Mouse (Mus musculus): Measurements from ENCODE around the gene C1qtnf4.
"Not testable (repeated sequence)": the region's sequence is repeated elsewhere in the genome, so short reads cannot be mapped to it uniquely, and the experiment has no call there.

Gene C1qtnf4

DNA sequence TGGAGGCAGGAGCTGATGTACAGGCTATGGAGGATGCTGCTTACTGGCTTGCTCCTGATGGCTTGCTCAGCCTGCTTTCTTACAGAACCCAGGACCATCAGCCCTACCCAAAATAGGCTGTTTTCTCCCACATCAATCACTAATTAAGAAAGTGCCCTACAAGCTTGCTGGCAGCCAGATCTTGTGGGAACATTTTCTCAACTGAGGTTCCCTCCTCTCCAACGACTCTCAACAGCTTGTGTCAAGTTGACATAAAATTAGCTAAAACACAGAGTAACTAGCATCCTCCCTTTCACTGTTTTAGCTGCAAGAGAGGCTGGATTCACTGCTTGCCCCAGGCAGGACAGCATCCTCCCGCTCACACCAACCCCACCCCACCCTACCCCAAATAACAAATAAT is 3.8 kb upstream of the C1qtnf4 start:
- DNase-seq (ENCODE audit: low spot score) = no peak

DNA sequence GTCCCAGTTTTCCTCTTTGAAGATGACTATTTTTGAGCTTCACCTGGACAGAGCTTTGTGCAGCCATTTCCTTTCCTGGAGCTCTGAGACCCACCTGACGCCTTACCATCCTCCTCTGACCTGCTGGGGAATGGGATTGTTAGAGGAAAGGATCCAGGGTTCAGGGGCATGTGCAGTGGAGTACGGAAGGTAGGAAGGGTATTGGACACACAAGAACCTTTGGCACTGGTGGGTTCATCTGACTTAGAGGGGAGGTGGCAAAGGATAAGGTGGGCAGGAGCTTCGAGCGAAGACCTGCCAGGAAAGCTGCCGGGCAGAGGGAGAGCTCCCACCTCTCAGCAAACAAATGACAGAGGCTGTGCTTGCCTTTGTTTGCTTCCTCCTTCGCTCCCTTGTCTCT is 776 bp downstream of the C1qtnf4 start:
- DNase-seq (ENCODE audit: low spot score) = no peak

- no peak for DNase-seq (ENCODE audit: low spot score)
Measured at GRCm38 (mm10) chr2:90887627-90888026, 2.0 kb downstream of the C1qtnf4 start.

DNA sequence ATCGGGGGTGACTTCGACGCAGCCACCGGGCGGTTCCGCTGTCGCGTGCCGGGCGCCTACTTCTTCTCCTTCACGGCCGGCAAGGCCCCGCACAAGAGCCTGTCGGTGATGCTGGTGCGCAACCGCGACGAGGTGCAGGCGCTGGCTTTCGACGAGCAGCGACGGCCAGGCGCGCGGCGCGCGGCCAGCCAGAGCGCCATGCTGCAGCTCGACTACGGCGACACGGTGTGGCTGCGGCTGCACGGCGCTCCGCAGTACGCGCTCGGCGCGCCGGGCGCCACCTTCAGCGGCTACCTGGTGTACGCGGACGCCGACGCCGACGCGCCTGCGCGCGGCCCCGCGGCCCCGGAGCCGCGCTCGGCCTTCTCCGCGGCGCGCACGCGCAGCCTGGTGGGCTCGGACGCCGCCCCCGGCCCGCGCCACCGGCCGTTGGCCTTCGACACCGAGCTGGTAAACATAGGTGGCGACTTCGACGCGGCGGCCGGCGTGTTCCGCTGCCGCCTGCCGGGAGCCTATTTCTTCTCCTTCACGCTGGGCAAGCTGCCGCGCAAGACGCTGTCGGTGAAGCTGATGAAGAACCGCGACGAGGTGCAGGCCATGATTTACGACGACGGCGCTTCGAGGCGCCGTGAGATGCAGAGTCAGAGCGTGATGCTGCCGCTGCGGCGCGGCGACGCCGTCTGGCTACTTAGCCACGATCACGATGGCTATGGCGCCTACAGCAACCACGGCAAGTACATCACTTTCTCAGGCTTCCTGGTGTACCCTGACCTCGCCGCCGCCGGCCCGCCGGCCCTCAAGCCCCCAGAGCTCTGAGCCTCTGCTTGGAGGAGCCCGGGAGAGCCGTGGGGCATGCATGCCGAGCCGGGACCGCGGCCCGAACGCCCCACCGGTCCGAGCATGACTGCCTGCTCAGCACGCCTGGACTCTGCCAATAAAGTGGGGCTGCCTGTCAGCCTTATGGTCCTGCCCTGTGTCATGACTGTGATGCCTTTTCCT is 4.2 kb downstream of the C1qtnf4 start:
- DNase-seq (ENCODE audit: low spot score) = peak; percentile 82

DNA sequence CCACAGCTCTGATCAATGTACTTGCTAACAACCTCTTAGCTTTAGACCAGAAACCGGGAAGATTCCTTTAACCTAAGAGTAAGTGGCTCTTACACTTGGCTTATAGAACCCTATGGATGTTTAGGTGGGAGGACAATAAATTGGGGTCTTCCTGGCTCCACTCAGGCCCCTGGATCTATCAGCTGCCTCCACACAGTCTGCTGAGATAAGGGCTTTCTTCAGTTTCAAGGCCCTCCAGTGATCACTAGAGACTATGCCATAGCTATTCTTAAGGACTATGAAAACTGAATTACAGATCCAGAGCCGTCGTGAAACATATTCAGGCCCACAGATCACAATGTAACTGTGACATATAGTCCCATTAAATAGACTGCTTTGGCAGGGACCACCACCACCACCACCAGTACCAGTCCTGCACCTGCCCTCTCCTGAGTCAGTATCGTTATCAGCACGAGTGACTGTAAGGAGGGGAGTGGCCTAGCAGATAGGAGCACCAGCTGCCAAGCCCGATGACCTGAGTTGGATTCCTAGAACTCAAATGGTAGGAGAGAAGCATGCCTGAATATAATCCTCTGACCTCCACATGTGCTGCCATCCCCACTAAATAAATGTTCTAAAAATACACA is 8.1 kb downstream of the C1qtnf4 start:
- no peak for DNase-seq (ENCODE audit: low spot score)

GRCm38 (mm10) chr2:90894299-90894677 is 8.6 kb downstream of the C1qtnf4 start:
- not testable (repeated sequence) for DNase-seq (ENCODE audit: low spot score)

DNA sequence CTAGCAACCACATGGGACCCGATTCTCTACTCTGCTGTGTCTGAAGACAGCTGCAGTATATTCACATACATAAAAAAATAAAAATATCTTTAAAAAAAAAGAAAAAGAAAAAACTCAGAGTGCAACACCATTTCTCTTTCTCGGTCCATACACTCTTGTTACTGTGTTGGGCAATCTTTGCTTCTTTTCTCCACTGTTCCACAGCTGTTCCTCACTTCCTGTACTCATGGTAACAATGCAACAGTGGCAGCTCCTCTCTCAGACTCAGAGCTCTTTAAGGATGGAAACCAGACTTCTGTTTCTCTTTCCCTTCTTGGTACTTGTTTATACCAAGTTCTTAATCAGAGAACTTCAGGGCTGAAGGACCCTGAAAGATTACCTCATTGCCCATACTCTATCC is 17.7 kb downstream of the C1qtnf4 start:
- DNase-seq (ENCODE audit: low spot score) = no peak

GRCm38 (mm10) chr2:90904076-90904855 is 18.6 kb downstream of the C1qtnf4 start, which contains the start of the genes Kbtbd4 and Ndufs3:
Gene Kbtbd4, plus strand, starts transcription at chr2:90904740.
Gene Ndufs3, minus strand, starts transcription at chr2:90904827.
- peak; percentile 90 for DNase-seq (ENCODE audit: low spot score)

DNA sequence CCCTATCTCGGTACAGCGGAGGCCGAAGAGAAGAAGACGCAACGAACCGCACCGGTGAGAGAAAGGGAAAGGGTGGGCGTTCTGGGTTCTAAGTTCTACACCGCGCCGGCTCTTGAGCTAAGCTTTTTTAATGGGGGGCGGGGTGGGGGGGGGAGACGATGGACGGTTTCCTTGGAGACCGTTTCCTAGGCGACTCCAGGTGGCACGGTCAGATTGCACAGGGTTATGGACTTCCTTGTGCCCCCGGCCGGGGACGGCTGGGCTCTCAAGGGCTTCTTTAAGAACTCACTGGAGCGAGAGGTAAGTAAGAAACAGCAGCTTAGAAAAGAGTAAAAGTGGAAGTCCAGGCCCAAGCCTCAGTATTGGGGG is 19.2 kb downstream of the C1qtnf4 start:
- no peak for DNase-seq (ENCODE audit: low spot score)

DNA sequence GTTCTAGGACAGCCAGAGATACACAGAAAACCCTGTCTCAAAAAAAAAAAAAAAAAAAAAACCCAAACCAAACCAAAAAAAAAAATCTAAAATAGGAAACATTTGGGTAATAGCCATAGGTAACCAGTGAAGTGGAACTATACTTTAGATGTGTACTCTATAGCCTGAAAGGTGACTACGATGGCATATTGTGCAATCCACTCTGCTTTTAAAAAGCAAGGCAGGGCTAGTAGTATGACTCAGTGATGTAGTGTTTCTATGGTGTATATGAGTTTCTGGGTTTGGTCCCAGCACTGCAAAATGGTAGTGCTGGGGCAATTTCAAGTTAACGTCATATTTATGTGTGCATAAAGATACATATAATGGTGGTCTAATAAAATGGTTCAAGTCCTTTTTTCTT is 21.1 kb downstream of the C1qtnf4 start:
- no peak for DNase-seq (ENCODE audit: low spot score)

DNA sequence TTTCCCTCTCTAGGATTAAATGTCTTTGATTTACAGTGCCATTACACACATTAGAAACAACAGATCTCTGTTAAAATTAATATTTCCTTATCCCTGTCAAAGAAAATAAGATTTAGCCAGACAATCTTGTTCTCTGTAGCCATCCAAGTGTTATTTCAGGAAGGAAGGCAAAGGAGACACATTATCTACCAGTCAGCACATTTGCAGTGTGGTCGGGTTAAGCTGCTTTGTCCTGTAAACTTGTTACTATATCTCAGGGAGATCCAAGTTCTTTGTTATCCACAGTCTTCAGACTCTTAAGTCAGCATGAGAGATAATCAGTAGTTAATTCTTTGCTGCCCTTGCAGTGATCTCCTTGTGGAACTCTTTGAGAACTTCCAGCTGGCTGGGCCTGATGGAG is 25.2 kb downstream of the C1qtnf4 start:
- DNase-seq (ENCODE audit: low spot score) = no peak

DNA sequence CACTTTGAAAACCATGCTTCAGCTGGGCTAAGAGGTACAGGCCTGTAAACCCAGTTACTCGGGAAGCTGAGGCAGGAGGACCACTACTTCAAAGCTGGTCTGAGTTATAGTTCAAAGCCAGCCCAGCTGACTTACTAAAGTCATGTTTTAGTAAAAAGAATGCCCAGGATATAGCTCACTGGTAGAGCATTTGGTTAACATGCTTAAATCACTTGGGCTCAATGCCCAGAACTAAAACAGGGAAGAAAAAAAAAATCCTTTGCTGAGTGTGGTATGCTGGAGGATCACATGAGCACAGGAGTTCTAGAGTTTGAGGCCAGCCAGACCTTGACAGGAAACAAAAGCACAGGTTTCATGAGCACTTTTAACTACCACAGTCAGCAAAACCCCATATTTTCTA is 26.0 kb downstream of the C1qtnf4 start:
- DNase-seq (ENCODE audit: low spot score) = no peak

GRCm38 (mm10) chr2:90913671-90914070 is 28.0 kb downstream of the C1qtnf4 start:
- no peak for DNase-seq (ENCODE audit: low spot score)

- no peak for DNase-seq (ENCODE audit: low spot score)
Measured at GRCm38 (mm10) chr2:90915516-90915915, 29.9 kb downstream of the C1qtnf4 start.

- DNase-seq (ENCODE audit: low spot score) = no peak
Measured at GRCm38 (mm10) chr2:90916560-90917232, 31.0 kb downstream of the C1qtnf4 start.

DNA sequence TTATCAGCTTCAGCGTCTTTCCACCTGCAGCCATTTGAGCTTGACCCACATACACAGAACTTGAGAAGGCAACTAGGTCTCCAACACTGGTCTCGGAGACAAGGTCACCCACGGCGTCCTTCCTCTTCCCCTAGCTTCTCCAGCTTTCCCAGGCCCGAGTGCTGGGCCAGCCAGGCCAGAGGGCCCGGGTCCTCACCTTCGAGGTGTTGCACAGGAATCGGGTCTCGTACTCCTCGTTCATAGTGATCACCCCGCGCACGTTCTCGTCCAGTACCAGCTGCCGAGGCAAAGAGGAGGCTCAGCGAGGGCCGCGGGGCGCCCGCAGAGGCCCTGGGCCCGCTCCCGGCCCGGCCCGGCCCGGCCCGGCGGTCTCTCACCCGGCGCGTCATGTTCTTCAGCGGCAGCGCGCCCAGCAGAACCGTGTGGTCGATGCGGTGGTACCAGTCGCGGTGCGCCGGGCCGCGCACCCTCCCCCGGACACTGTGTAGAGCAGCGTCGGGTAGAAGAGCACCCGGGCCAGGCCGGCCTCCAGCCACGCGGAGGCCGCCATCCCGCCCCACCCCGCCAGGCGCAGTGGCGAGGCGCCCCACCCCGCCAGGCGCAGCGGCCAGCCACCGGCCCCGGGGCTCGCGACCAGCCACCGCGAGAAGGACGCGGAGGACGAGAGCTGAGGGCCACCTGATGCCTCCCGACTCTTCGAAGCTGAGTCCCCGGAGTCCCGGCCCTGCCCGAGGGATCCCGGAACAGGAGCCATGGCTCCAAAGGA is 31.8 kb downstream of the C1qtnf4 start:
- DNase-seq (ENCODE audit: low spot score) = peak; percentile 76

- DNase-seq (ENCODE audit: low spot score) = no peak
Measured at GRCm38 (mm10) chr2:90917999-90918698, 32.5 kb downstream of the C1qtnf4 start.

DNA sequence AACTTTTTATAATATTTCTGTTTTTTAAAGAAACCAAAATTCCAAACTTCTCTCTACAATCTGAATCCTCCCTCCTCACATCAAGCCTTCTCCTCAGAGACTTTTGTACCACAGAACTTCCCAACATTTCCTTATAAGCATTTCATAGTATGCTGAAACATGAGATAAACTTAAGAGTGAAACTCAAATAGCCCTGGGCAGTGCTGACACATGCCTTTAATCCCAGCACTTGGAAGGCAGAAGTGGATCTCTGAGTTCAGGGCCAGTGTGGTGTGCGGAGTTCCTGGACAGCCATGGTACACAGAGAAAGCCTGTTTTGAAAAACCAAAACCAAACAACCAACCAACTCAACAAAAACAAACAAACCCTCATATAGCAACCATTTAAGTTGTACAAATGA is 35.5 kb downstream of the C1qtnf4 start:
- DNase-seq (ENCODE audit: low spot score) = no peak

GRCm38 (mm10) chr2:90922636-90923035 is 37.0 kb downstream of the C1qtnf4 start:
- no peak for DNase-seq (ENCODE audit: low spot score)

GRCm38 (mm10) chr2:90928566-90928965 is 42.9 kb downstream of the C1qtnf4 start:
- no peak for DNase-seq (ENCODE audit: low spot score)

- DNase-seq (ENCODE audit: low spot score) = no peak
Measured at GRCm38 (mm10) chr2:90931829-90932228, 46.2 kb downstream of the C1qtnf4 start.

Data from testis, postnatal 14 days (tissue).